Mouse (Mus musculus): ENCODE data around the gene Klf13.

DNA sequence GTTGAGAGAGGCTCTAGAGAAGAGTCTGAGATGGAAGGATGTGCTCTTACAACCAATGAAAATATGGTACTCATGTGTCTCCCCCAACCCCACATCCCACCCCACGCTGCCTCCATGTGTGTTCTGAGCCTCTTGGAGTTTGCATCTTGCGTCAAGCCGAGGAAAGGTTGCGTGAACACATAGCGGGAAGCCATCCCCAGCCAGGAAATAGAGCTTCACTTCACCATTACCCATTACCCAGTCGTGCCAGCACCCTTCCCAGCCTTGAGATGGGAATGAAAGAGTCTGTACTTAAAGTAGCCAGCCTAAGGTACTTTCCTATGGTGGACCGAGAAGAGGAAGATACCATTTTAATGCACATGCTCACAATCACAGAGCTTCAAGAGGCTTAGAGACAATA is 46.6 kb upstream of the Klf13 start:
- no peak for TF ChIP-seq CTCF (IDR thresholded peaks at IDR 0.05; ENCODE audit: control insufficient read depth, insufficient read depth, insufficient read length)
- no peak for TF ChIP-seq FOSL1 (IDR thresholded peaks at IDR 0.05; ENCODE audit: insufficient read depth, low read length, poor library complexity, severe bottlenecking)
- no peak for TF ChIP-seq USF1 (IDR thresholded peaks at IDR 0.05; ENCODE audit: low read depth)
- TF ChIP-seq MYOD1 (IDR thresholded peaks at IDR 0.05; ENCODE audit: control insufficient read depth, insufficient read length, low read depth), result no peak
- no peak for TF ChIP-seq MAX (IDR thresholded peaks at IDR 0.05)
